Mouse (Mus musculus) lung, postnatal 0 days (tissue): ENCODE results near the gene Tmem184a. TPM values are rescaled to one million over a fixed set of nuclear protein-coding genes. Genes with fewer than 3 reads are reported as not detected.

Experiments
- ATAC-seq: fragments of 200-750 bp; cut with Nextera tagmentation; 2 replicates; pipeline ENCODE4 v1.8.0; 2017; ENCODE audit warnings: moderate library complexity
- DNase-seq: peaks from one replicate; pipeline ENCODE4 v3.0.0-alpha.2; 2016; ENCODE audit warnings: low spot score
- H3K27ac ChIP-seq: fragments of 300-500 bp; sonication (generic); 2 replicates; pipeline ENCODE4 v1.5.1; 2014; ENCODE audit warnings: antibody characterized with exemption, mild to moderate bottlenecking, low read length, mixed read lengths
- H3K27me3 ChIP-seq: fragments of 300-500 bp; sonication (generic); replicated peaks from 2 replicates; pipeline ENCODE4 v1.6.1; 2014; ENCODE audit warnings: low read length, mixed read lengths; ENCODE audit not compliant: insufficient read depth
- H3K36me3 ChIP-seq: fragments of 300-500 bp; sonication (generic); 2 replicates; pipeline ENCODE4 v1.6.1; 2014; ENCODE audit warnings: low read length, mixed read lengths; ENCODE audit not compliant: insufficient read depth
- H3K4me1 ChIP-seq: fragments of 300-500 bp; sonication (generic); 2 replicates; pipeline ENCODE4 v1.6.1; 2014; ENCODE audit warnings: antibody characterized with exemption, low read depth, low read length, mixed read lengths; ENCODE audit not compliant: insufficient read depth
- H3K4me2 ChIP-seq: fragments of 300-500 bp; sonication (generic); replicated peaks from 2 replicates; pipeline ENCODE4 v1.6.1; 2014; ENCODE audit warnings: low read depth, mild to moderate bottlenecking, low read length, moderate library complexity, mixed read lengths
- H3K4me3 ChIP-seq: fragments of 300-500 bp; sonication (generic); 2 replicates; pipeline ENCODE4 v1.5.1; 2014; ENCODE audit warnings: low read depth, low read length
- H3K9ac ChIP-seq: fragments of 300-500 bp; sonication (generic); replicated peaks from 2 replicates; pipeline ENCODE4 v1.6.1; 2014; ENCODE audit warnings: low read depth, mild to moderate bottlenecking
- H3K9me3 ChIP-seq: fragments of 300-500 bp; sonication (generic); 2 replicates; pipeline ENCODE4 v1.6.1; 2016; ENCODE audit warnings: low read length, mixed read lengths
- CTCF ChIP-seq: IDR thresholded peaks from 2 replicates; pipeline ENCODE4 v1.5.1; 2016; ENCODE audit warnings: antibody characterized with exemption, mild to moderate bottlenecking
- EP300 ChIP-seq: IDR thresholded peaks from 2 replicates; pipeline ENCODE4 v1.6.1; 2016; ENCODE audit warnings: antibody characterized with exemption, mild to moderate bottlenecking, control low read depth
- WGBS: fragments of 180-500 bp; shearing (Covaris S2); extraction: QIAGEN DNeasy Blood & Tissue Kit; methylation state at CpG from one replicate; pipeline ENCODE4 v1.1.7; 2014; 5-methylcytosine and 5-hydroxymethylcytosine counted together
- polyA plus RNA-seq: library from polyadenylated mRNA; unstranded; fragments of >200 nt; fragmentation: Nextera tagmentation; extraction: Ambion mirVana; gene quantifications from 2 replicates; pipeline ENCODE4 v1.2.1, GENCODE M21; 2015

The Tmem184a gene
- polyA plus RNA-seq, 1 experiment from 2014 or later = 15.5 TPM

DNA sequence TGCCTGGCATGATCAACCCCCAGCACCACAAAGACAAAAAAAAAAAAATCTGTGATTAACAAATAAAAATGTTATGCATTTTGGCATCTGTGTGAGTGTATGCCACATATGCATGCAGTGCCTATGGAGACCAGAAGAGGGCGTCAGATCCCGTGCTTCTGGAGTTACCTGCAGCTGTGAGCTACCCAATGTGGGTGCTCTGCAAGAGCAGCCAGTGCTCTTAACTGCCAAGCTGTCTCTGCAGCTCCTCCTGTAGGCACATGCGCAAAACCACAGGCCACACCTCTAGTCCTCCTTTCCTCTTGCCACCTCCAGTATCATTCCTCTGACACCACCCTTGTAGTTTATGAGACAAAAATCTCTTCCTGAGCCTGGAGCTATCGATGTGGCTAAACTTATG is 10.3 kb downstream of the Tmem184a start:
- 61% methylated on average over 4 of the region's 4 CpGs for WGBS
- Histone ChIP-seq H3K27ac (no peak overlapping the region), H3K27me3 (no peaks in the 10 kb centered on the region), H3K9ac (no peak overlapping the region), H3K9me3 (no peaks in the 10 kb centered on the region), H3K36me3 (no peaks in the 10 kb centered on the region), H3K4me1 (no peaks in the 10 kb centered on the region), H3K4me3 (no peak overlapping the region), H3K4me2 (no peak overlapping the region)
- TF ChIP-seq EP300 (no peak), CTCF (peak; percentile 42)
- no peak for ATAC-seq
- no peak for DNase-seq

DNA sequence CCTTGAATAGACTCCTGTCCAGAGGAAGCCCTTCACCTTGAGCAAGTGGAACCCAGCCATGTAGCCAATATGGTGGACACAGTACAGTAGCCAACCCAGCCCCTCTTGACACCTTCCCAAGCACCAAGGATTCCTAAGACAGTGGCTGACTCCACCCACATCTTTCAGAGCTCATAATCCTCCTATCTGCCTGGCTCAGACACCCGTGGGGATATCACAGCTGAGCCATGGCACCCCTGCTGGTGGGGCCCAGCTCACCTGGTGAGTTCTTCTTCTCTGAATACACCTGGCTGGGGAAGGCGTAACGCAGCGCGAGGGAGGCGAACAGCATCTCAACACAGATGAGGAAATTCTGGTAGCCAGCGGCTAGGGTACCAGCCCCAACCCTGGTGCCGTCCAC is 13.8 kb downstream of the Tmem184a start:
- H3K9me3 ChIP-seq = no peaks in the 10 kb centered on the region
- H3K27ac ChIP-seq = no peak overlapping the region
- 93% methylated on average over 8 of the region's 8 CpGs for WGBS
- no peak overlapping the region for H3K9ac ChIP-seq
- no peak overlapping the region for H3K4me3 ChIP-seq
- peaks cover 2% of the 10 kb centered on the region; the same call in 1 of the 2 replicates for H3K36me3 ChIP-seq
- no peaks in the 10 kb centered on the region for H3K4me1 ChIP-seq
- ATAC-seq (no peak), DNase-seq (no peak)
- H3K27me3 ChIP-seq = no peaks in the 10 kb centered on the region
- TF ChIP-seq EP300 (no peak), CTCF (no peak)
- H3K4me2 ChIP-seq = no peak overlapping the region

DNA sequence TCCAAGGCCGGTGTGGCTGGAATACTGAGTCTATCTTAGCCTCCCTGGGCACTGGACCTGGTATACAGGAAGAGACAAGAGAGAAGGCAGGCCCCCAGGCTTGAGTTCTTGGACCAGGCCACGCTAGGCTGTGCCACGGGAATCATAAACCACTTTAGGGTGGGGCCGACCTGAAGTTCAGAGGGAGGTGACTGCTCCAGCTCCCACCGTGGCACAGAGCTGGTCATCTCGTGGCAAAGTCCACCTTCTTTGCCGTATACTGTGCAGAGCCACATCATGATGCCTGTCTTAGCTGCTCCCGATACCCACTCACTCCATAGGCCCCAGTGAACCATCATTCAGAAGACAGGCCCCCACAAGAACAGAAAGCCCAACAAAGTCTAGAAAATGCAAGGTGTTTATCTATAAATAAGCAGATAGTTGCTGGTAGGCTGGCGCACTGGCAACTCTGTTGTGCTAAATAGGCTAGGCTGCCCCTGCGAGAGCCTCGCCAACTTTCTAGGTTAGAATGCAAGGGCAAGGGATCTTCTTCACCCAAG is 15.1 kb downstream of the Tmem184a start:
- DNase-seq = no peak
- no peak overlapping the region for H3K4me3 ChIP-seq
- peaks cover 15% of the 10 kb centered on the region; the same call in 1 of the 2 replicates for H3K36me3 ChIP-seq
- no peak overlapping the region for H3K4me2 ChIP-seq
- H3K27me3 ChIP-seq = no peaks in the 10 kb centered on the region
- H3K27ac ChIP-seq = no peak overlapping the region
- H3K4me1 ChIP-seq = no peaks in the 10 kb centered on the region
- no peak for ATAC-seq
- H3K9me3 ChIP-seq = no peaks in the 10 kb centered on the region
- no peak for TF ChIP-seq CTCF
- H3K9ac ChIP-seq = no peak overlapping the region
- 75% methylated on average over 11 of the region's 11 CpGs for WGBS

DNA sequence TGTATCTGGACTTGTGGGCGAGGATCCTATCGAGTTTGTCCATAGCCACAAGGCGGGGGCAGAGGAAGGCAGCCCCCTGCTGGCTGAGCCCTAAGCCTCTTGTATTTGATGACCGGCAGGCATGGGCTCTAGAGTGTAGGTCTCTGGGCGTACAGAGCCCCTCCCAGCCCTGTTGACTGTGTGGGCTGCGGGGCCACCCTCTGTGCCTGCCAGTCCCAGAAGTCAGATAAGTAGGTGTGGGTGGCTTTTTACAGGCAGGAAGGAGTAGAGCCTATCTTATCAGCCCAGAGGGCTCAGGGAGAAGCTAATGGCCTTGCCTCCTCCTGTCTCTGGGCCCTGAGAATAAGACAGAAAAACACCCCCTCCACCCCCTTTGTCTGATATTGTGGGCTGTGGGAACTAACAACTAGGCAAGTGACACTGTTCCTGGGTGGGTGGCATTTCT is 15.6 kb downstream of the Tmem184a start:
- Histone ChIP-seq H3K4me1 (no peaks in the 10 kb centered on the region), H3K27me3 (no peaks in the 10 kb centered on the region), H3K4me2 (no peak overlapping the region), H3K4me3 (no peak overlapping the region), H3K27ac (no peak overlapping the region), H3K36me3 (peaks cover 20% of the 10 kb centered on the region; the same call in 1 of the 2 replicates), H3K9me3 (no peaks in the 10 kb centered on the region), H3K9ac (no peak overlapping the region)
- 9% methylated on average over 6 of the region's 6 CpGs for WGBS
- ATAC-seq (peak; percentile 42), DNase-seq (no peak)
- peak; percentile 25; the same call in 1 of the 2 replicates for TF ChIP-seq CTCF
- TF ChIP-seq EP300 = no peak

DNA sequence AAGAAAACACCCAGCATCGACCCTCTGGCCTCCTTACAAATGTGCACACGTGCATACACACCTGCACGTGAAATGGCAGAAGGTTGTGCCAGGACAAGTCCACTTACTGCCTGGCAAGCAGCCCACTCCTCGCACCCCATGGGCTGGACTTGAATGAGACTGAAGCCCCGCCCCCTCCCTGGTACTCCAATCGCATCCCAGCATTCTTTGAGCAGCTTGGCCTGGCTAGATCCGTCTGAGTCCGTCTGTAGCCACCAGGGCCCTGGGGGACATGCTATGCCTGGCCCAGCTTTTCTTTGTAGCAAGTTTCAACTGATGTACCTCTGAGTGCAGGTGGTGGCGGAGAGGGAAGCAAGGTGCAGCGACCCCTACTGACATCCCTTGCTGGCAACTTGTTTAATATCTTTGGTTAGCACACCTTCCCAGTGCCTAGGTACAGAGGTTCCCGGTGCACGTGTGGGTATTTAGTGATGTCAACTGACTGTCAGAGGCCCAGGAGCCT is 16.1 kb downstream of the Tmem184a start:
- peak; percentile 61; the same call in 1 of the 2 replicates for TF ChIP-seq CTCF
- no peak for TF ChIP-seq EP300
- no peaks in the 10 kb centered on the region for H3K9me3 ChIP-seq
- no peak overlapping the region for H3K4me2 ChIP-seq
- H3K4me3 ChIP-seq = no peak overlapping the region
- DNase-seq (peak; percentile 89), ATAC-seq (peak; percentile 86)
- H3K27ac ChIP-seq = no peak overlapping the region
- 6% methylated on average over 12 of the region's 12 CpGs for WGBS
- H3K4me1 ChIP-seq = no peaks in the 10 kb centered on the region; the same call in 1 of the 2 replicates
- no peaks in the 10 kb centered on the region for H3K27me3 ChIP-seq
- no peak overlapping the region for H3K9ac ChIP-seq
- H3K36me3 ChIP-seq = peaks cover 22% of the 10 kb centered on the region; the same call in 1 of the 2 replicates

DNA sequence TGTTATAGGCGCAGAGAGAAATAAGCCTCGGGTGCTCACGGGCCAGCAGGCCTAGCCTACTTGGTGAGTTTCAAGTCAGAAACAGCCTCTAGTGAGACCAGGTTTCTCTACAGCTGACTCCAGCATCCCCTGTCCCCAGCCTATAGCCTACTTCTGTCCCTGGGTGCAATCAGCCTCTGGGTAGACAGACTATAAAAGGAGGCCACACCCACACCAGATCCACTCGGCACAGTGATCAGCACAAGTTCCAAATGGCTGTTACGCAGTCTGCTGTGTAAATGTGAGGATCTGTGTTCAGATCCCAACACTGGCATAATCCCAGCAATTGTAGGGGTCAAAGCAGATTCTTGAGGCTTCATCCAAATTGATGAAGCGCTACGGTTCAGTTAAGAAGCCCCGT is 16.6 kb downstream of the Tmem184a start:
- H3K36me3 ChIP-seq = peaks cover 22% of the 10 kb centered on the region; the same call in 1 of the 2 replicates
- ATAC-seq = no peak
- no peak overlapping the region for H3K27ac ChIP-seq
- no peak for TF ChIP-seq EP300
- TF ChIP-seq CTCF = no peak
- no peak overlapping the region for H3K4me3 ChIP-seq
- WGBS = 74% methylated on average over 8 of the region's 8 CpGs
- H3K9me3 ChIP-seq = no peaks in the 10 kb centered on the region
- no peak for DNase-seq
- no peaks in the 10 kb centered on the region for H3K27me3 ChIP-seq
- no peak overlapping the region for H3K9ac ChIP-seq
- no peak overlapping the region for H3K4me2 ChIP-seq
- H3K4me1 ChIP-seq = peaks cover 4% of the 10 kb centered on the region; the same call in 1 of the 2 replicates
